Mouse (Mus musculus): ENCODE measurements around the gene Tmem170b.

Gene Tmem170b

DNA sequence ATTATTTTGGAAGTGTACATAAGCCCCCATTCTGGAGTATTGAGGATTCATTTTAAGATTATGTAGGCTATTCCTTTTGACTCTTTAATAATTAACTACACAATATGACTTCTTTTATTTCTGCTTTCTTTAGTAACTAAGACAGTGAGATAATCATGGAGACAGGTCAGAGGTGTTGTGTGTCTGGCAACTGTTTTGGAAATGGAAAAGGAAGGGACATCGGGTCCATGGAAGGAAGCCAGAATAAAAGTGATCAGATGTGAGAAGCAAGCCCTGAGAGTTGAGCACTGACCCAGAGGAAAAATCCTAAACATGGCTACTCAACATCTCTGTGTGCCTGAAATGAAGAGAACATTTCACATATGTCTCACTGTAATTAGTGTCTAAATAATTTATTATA lies 5.3 kb downstream of the Tmem170b start:
- CTCF ChIA-PET, result no interaction called here

DNA sequence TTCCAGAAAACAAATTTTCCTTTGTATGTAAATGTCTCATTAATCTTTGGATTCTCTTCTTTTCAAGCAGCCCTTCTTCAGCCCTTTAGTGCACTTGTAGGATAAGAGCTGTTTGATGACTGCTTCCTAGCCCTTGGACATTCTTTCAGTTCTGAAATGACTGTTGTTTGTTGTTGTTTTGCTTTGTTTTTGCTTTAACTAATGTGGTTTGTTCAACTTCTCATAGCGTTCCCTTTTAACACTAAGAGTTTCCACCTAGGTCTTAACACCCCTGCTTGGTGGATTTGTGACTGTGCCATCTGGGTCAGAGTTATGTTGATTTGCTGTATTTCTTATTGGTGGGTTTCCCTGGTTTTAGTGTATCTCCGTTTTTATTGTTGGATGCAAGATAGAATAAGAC lies 8.8 kb downstream of the Tmem170b start:
- CTCF ChIA-PET, result interaction anchor here (0.6 kb wide), 1 partner anchor 384 kb away, joined by 6 read pairs; no protein-coding TSS in a partner anchor

DNA sequence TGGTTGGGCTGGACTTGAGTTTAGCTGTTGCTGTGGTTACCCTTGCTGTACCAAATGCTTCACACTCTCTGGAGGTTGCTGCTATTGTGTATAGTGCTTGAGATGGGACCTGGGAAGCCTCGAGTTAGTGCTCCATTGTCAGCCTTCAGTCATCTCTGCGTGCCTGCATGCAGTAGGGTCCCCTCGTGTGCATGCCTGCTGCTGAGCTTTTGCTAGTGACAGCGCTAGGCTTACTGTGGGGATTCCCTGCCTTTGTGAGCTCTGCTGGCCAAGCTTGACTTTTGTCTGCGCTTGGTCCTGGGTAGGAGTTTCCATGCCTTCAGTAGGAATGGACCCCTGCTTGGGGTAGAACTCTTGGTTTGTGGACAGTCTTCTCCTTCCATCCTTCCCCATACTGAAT lies 9.3 kb downstream of the Tmem170b start:
- CTCF ChIA-PET, result no interaction called here

DNA sequence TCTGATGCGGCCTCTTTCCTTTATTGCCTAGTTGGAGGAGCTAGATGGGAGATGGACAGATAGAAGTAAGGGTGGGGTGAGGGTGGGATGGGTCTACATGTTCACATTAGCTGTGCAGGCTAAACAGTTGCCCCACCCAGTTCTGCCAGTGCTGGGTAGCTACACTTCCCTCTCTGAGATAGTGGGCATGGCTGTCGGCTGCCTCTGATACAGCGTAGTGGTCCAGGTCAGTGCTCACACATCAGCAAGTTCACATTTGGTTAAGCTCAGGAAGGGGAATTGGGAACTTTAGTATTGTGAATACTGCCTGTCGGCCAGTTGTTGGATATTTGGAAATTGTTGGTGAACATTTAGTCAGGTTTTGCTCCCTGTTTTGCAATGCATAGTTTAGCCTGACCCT lies 13.8 kb downstream of the Tmem170b start:
- CTCF ChIA-PET, result interaction anchor here (0.5 to 1.2 kb wide), 3 partner anchors 9 to 149 kb away, joined by 3 to 8 read pairs (median 4); no protein-coding TSS in a partner anchor

DNA sequence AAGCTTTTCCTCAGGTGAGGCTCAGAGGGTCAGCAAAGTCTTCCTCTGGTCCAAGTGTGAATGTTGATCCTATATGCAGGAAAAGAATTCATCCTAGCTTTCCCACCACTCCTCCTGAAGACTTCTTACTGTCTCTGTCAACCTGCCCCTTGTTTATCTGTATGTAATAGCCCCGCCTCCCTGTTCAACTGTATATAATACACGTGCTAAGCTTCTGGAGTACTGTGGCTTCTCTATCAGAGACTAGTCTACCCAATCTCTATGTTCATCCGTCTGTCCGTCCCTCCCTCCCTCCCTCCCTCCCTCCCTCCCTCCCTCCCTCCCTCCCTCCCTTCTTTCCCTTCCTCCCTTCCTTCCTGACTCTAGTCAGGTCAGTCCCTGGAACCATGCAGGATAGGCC lies 14.4 kb downstream of the Tmem170b start:
- CTCF ChIA-PET, result interaction anchor here (0.6 to 1.1 kb wide), 2 partner anchors 12 to 43 kb away, joined by 3 read pairs; no protein-coding TSS in a partner anchor

GRCm38 (mm10) chr13:41624123-41624522 lies 18.4 kb downstream of the Tmem170b start:
- CTCF ChIA-PET, result interaction anchor here (0.6 kb wide), 1 partner anchor 24 kb away, joined by 3 read pairs; no protein-coding TSS in a partner anchor

DNA sequence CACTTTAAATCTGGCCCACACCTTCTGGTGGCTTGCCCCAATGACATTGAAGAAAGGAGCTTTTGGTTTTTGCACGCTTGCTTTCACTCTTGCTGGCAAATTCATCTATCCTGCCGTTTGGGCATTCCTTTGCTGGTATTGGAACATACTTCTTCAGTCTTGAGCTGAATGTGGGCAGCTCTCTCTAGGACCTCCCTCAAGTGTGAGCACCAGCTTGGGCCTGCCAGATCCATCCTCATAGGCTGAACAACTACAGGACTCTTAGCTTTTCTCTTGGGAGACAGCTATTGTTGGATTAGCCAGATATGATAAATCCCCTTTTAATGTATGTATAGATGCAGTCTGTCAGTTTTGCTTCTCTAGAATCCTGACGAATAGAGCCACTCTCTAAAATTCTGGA lies 19.5 kb downstream of the Tmem170b start:
- CTCF ChIA-PET, result no interaction called here

- CTCF ChIA-PET, result no interaction called here
These were observed 21.7 kb downstream of the Tmem170b start for GRCm38 (mm10) chr13:41627277-41627916.

DNA sequence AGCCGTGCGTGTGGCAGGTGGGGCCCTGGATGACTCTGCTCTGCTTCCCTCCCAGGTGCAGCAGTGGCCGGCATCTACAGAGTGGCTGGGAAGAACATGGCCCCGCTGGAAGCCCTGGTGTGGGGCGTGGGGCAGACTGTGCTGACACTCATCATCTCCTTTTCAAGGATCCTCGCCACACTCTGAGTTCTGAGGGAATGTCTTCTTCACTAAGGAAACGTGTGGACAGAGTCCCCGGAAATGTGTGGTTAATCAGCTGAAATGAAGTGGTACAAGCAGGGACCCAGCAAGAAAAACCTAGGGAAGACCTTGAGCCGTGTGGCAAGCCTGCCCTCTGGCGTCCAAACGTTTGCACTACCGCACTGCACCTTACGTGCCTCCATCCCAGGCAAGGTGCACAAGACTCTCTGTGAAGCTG lies 28.7 kb downstream of the Tmem170b start:
- CTCF ChIA-PET, result no interaction called here

DNA sequence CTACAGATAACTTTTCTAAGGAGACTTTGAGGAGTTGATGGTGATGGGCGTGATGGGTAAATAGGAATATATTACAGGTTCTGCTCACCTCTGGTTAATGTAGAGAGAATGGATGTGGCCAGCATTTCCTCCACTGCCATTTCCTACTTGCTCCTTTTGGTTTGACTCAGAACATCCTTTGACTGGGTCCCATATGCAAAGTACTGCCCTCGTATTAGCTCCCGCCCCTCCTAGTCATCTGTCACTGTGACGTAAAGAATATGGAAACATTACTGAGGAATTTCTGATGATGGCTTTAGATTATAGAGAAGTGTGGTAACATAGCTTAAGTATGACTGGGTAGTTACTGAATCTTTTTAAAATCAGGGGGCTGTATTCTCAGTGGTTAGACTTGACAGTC lies 32.4 kb downstream of the Tmem170b start:
- CTCF ChIA-PET, result interaction anchor here (1.0 kb wide), 1 partner anchor 12 kb away, joined by 3 read pairs; no protein-coding TSS in a partner anchor

DNA sequence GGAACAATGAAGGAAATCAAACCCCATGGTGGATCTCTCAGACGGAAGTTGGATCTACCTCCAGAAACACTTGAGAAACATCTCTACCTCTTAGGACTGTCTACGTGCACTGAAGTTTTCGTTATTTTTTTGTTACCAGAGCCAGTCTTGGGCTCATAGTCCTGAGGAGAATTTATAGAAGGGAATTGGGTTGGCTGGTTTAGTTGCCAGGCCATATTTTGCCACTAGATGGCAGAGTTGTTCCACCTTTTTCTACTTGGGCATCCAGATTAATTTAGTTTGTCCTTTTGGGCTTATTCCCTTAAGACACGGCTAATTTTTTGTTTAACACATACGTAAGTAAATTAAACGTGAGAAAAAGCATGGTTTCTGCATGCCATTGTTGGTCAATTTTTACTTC lies 37.1 kb downstream of the Tmem170b start:
- CTCF ChIA-PET, result no interaction called here

- CTCF ChIA-PET, result no interaction called here
These were observed 38.1 kb downstream of the Tmem170b start for GRCm38 (mm10) chr13:41643798-41644197.

- CTCF ChIA-PET, result no interaction called here
These were observed 39.1 kb downstream of the Tmem170b start for GRCm38 (mm10) chr13:41644591-41645482.

GRCm38 (mm10) chr13:41645483-41645859 lies 39.8 kb downstream of the Tmem170b start:
- CTCF ChIA-PET, result no interaction called here

- CTCF ChIA-PET, result no interaction called here
These were observed 42.3 kb downstream of the Tmem170b start for GRCm38 (mm10) chr13:41647976-41648375.

GRCm38 (mm10) chr13:41650665-41651064 lies 45.0 kb downstream of the Tmem170b start:
- CTCF ChIA-PET, result no interaction called here

GRCm38 (mm10) chr13:41653791-41654190 lies 48.1 kb downstream of the Tmem170b start:
- CTCF ChIA-PET, result no interaction called here

GRCm38 (mm10) chr13:41655576-41656090 lies 49.9 kb downstream of the Tmem170b start:
- CTCF ChIA-PET, result no interaction called here

DNA sequence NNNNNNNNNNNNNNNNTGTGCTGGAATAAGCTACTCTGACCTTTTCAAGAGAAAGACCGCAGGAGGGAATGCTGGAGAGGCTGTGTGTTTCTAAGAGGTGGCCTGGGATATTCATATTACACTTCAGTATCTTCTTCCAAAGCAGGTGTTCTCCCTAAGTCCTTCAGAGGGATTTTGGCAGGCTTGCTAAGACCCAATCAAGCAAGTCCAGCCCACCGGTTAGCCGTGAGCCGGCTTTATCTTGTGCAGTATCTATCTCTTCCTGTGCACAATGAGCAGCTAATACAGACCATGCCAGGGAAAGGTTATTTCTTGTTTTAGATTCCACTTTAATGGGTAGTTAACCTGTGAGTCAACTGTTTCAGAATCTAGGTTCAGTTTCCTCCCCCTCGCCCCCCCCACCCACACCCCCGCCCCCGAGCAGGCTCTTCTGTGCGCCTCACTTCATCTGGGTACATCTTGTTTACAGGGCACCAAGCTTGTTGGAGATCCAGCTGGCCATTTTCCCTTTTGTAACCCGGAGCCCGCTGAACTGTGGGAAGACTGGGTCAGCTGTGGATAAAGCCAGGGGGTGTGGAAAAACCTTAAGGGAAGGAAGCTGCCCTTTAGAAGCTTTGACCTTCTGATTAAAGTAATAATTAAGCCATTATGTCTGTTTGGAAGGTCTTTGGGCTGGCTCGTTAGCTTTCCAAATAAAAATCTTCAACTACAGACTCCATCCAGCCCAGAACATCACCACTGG lies 54.5 kb downstream of the Tmem170b start:
- CTCF ChIA-PET, result interaction anchor here (0.6 kb wide), 1 partner anchor 1644 kb away, joined by 3 read pairs; no protein-coding TSS in a partner anchor

GRCm38 (mm10) chr13:41661116-41661515 lies 55.4 kb downstream of the Tmem170b start:
- CTCF ChIA-PET, result no interaction called here

- CTCF ChIA-PET, result interaction anchor here (0.7 kb wide), 1 partner anchor 43 kb away, joined by 3 read pairs; no protein-coding TSS in a partner anchor
These were observed 56.8 kb downstream of the Tmem170b start for GRCm38 (mm10) chr13:41662401-41663070.

Data from spleen, embryonic (tissue).